Mouse (Mus musculus) limb, embryonic 12.5 days (tissue): ENCODE data around the gene Sgms2. TPM values are rescaled to one million over a fixed set of nuclear protein-coding genes. Genes with fewer than 3 reads are reported as not detected.

Experiments
- ATAC-seq: fragments of 200-750 bp; cut with Nextera tagmentation; 2 replicates; pipeline ENCODE4 v1.8.0; 2017; ENCODE audit warnings: low read depth, moderate TSS enrichment; ENCODE audit not compliant: insufficient number of reproducible peaks, insufficient read depth, low FRiP score, low TSS enrichment
- H3K27ac ChIP-seq: fragments of 300-500 bp; sonication (generic); 2 replicates; pipeline ENCODE4 v1.5.1; 2016; ENCODE audit warnings: mild to moderate bottlenecking, moderate library complexity
- H3K27me3 ChIP-seq: fragments of 300-500 bp; sonication (generic); 2 replicates; pipeline ENCODE4 v1.6.1; 2016; ENCODE audit warnings: mild to moderate bottlenecking, moderate library complexity
- H3K36me3 ChIP-seq: fragments of 300-500 bp; sonication (generic); 2 replicates; pipeline ENCODE4 v1.6.1; 2016; ENCODE audit warnings: mild to moderate bottlenecking, moderate library complexity
- H3K4me1 ChIP-seq: fragments of 300-500 bp; sonication (generic); replicated peaks from 2 replicates; pipeline ENCODE4 v1.6.1; 2016
- H3K4me2 ChIP-seq: fragments of 300-500 bp; sonication (generic); 2 replicates; pipeline ENCODE4 v1.6.1; 2016; ENCODE audit warnings: mild to moderate bottlenecking, moderate library complexity
- H3K4me3 ChIP-seq: fragments of 300-500 bp; sonication (generic); replicated peaks from 2 replicates; pipeline ENCODE4 v1.5.1; 2016; ENCODE audit warnings: mild to moderate bottlenecking
- H3K9ac ChIP-seq: fragments of 300-500 bp; sonication (generic); replicated peaks from 2 replicates; pipeline ENCODE4 v1.6.1; 2016; ENCODE audit warnings: mild to moderate bottlenecking, moderate library complexity
- H3K9me3 ChIP-seq: fragments of 300-500 bp; sonication (generic); 2 replicates; pipeline ENCODE4 v1.6.1; 2016; ENCODE audit warnings: mild to moderate bottlenecking, moderate library complexity
- WGBS: fragments of 180-500 bp; shearing (Covaris S2); methylation state at CpG from one replicate; pipeline ENCODE4 v1.1.7; 2016; 5-methylcytosine and 5-hydroxymethylcytosine counted together
- polyA plus RNA-seq: library from polyadenylated mRNA; unstranded; fragments of >200 nt; fragmentation: Nextera tagmentation; extraction: Ambion mirVana; gene quantifications from 2 replicates; pipeline ENCODE4 v1.2.1, GENCODE M21; 2016

Sgms2 gene
- polyA plus RNA-seq, 1 experiment from 2014 or later, result 4.3 TPM

DNA sequence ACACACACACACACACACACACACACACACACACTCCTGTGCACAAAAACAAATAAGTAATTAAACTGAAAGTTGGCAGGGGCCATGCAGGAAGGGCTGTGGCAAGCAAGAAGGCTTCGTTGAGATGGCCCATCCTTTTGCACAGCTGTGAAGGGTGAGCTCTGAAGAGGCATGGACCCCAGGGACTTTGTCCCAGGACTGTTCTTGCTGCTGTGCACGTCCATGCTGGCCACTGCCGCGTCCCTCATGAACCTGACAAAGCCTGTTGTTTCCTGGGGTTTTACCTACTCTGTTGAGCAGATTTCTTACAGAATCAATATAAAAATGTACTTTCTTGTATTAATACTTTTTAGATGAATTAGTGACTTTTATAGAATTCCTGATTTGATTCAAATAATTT lies 199.3 kb downstream of the Sgms2 start:
- Histone ChIP-seq H3K4me2 (no peak overlapping the region), H3K27me3 (no peaks in the 10 kb centered on the region), H3K36me3 (no peaks in the 10 kb centered on the region), H3K9me3 (no peaks in the 10 kb centered on the region), H3K4me1 (no peaks in the 10 kb centered on the region), H3K9ac (no peak overlapping the region), H3K4me3 (no peak overlapping the region), H3K27ac (no peak overlapping the region)
- no peak for ATAC-seq
- whole genome bisulfite sequencing, result 84% methylated on average over 4 of the region's 4 CpGs

DNA sequence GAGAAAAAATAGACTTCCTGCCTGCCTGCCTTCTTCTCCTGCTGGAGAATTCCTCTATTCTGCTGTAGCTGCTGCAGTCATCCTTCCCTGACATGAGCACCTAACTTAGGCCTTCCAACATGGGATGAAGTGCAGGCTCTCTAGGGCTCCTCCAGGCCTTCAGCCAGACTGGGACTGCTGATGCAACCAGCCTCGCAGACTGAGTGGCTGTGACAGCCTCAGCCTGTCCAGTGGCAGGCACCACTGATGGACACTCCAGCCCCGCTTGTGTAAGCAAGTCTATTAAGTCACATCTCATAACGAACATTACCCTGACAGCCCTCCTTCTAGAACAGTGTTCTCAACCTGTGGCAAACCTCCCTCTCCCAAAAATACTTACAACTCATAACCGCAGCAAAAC lies 217.1 kb downstream of the Sgms2 start:
- Histone ChIP-seq H3K9me3 (peaks cover 11% of the 10 kb centered on the region; the same call in 1 of the 2 replicates), H3K4me1 (peaks cover 31% of the 10 kb centered on the region), H3K9ac (no peak overlapping the region), H3K4me2 (no peak overlapping the region), H3K36me3 (no peaks in the 10 kb centered on the region), H3K4me3 (no peak overlapping the region), H3K27ac (no peak overlapping the region; the same call in 1 of the 2 replicates), H3K27me3 (no peaks in the 10 kb centered on the region)
- WGBS, result 73% methylated on average over 4 of the region's 4 CpGs
- no peak for ATAC-seq

DNA sequence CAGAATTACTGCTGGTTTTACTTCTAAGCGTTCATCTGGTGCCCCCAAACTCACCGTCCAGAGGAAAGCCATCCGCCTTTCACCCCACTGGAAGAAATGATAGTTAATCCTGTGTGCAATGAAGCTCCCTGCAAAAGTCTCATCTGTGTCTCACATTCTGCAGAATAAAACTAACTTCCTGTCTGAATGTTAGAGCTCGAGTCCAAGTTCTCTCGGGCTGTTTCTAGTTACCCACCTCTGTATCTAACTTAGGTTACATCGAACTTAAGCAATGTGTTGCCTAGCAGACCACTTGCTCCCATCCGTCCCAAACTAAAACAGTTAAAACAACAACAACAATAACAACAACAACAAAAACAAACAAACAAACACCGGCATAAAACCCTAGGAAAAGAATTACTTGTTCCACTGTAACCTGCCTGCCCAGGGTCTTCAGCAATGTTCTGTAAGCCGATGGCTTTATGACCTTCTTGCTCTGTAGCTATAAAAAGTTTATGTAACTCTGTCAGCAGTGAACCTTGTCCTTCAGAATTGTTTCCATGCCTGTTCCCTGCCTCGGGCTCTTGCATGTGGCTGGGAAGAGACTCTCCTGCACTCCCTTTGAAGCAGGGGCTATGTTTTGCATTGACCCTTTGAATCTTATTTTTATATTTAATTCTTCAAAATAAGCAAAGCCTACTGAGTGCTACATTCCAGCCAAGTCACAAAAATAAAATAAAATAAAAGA lies 218.7 kb downstream of the Sgms2 start:
- peak overlapping the region; percentile 76 for H3K27ac ChIP-seq
- H3K36me3 ChIP-seq, result peaks cover 3% of the 10 kb centered on the region; the same call in 1 of the 2 replicates
- no peaks in the 10 kb centered on the region for H3K27me3 ChIP-seq
- H3K4me1 ChIP-seq, result peaks cover 39% of the 10 kb centered on the region
- H3K9me3 ChIP-seq, result peaks cover 5% of the 10 kb centered on the region; the same call in 1 of the 2 replicates
- peak overlapping the region; percentile 64 for H3K4me2 ChIP-seq
- H3K9ac ChIP-seq, result no peak overlapping the region
- 20% methylated on average over 10 of the region's 10 CpGs for WGBS
- peak overlapping the region; percentile 82 for H3K4me3 ChIP-seq
- peak; percentile 6; the same call in 1 of the 2 replicates for ATAC-seq

DNA sequence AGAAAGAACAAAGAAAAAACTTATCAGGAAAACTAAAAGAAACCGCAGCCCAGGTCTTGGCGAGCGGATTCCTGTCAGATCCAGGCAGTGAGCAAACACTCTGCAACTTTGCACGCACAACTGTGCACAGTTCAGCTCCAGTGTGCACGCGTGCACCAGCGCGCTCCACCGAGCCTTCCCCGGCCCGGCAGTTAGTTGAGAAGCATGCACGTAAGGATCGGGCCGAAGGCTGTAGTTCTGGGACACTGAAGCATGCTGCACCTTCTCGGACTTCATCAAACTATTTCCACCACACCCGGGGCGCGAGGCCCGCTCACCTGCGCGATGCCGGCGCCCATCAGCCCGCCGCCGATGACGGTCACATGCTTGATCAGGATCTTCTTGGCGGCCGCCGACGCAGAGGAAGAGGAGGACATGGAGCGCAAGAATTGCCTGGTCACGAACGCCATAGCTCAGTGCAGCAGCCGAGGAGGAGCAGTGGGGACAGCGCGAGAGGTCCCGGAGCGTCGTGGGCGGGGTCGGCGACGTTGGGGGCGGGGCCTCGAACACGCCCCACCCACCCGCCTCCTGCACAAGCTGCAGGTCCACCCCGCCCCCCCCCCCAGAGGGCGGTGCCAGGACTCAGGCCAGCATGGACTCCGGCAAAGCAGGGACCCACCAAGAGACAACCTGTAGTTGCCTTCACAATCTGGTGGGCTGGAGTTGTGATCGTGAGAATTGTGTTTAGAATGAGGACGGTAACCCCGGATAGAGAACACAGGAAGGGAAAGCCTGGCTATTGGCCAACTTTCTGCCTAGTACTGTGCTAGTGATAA lies 219.4 kb downstream of the Sgms2 start, which contains the start of gene Hadh:
Hadh (minus strand) TSS at position 543 of the 815 bp plus-strand sequence.
- H3K36me3 ChIP-seq, result peaks cover 9% of the 10 kb centered on the region; the same call in 1 of the 2 replicates
- H3K4me3 ChIP-seq, result peak within 1 kb of the TSS; percentile 82
- H3K27ac ChIP-seq, result peak within 1 kb of the TSS; percentile 76
- H3K9ac ChIP-seq, result peak within 1 kb of the TSS; percentile 70
- peaks cover 39% of the 10 kb centered on the region for H3K4me1 ChIP-seq
- peak within 1 kb of the TSS; percentile 64 for H3K4me2 ChIP-seq
- H3K27me3 ChIP-seq, result no peaks in the 10 kb centered on the region
- peaks cover 5% of the 10 kb centered on the region; the same call in 1 of the 2 replicates for H3K9me3 ChIP-seq
- ATAC-seq, result peak; percentile 90
- WGBS, result under 1% methylated on average over 54 of the region's 54 CpGs

DNA sequence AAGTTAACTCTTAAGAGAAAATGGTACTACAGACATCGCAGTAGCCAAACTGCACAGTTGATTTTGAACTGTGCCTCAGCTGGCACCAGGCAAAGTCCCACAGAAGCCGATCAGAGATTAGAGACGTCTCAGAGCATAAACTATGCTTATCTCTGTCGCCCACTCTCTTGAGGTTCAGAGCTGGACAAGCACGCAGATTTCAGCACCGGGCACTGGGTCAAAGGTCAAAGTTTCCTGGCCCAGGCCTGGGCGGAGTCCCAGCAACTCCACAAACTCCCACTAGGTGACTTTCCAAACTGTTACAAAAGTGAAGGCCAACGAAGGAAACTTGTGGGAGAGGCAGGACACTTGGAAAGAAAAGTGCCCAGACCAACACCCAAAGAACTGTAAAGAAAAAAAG lies 220.1 kb downstream of the Sgms2 start:
- H3K9ac ChIP-seq, result peak overlapping the region; percentile 70; the same call in 1 of the 2 replicates
- H3K27ac ChIP-seq, result peak overlapping the region; percentile 76; the same call in 1 of the 2 replicates
- no peaks in the 10 kb centered on the region for H3K27me3 ChIP-seq
- H3K4me2 ChIP-seq, result peak overlapping the region; percentile 64
- peaks cover 39% of the 10 kb centered on the region for H3K4me1 ChIP-seq
- H3K36me3 ChIP-seq, result peaks cover 10% of the 10 kb centered on the region; the same call in 1 of the 2 replicates
- H3K4me3 ChIP-seq, result peak overlapping the region; percentile 82
- peak; percentile 38; the same call in 1 of the 2 replicates for ATAC-seq
- H3K9me3 ChIP-seq, result peaks cover 5% of the 10 kb centered on the region; the same call in 1 of the 2 replicates
- 10% methylated on average over 8 of the region's 8 CpGs for WGBS

DNA sequence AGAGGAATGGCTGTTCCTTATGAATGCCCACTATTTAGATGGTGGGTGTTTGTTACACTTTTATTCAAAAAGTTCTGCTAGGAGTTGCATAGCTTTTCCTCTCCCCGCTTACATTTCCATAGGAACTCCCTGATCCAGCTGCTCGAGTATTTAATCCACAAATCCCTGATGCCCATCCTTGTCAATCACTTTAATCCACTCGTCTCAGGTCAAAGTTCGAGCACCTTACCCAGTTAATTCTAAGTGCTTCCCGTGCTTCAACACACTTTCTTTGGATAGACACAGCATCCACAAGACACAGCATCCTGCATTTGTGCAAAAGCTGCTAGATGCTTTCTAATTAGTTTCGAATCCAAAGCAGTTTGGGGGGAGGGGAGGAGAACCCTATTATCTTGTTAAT lies 220.8 kb downstream of the Sgms2 start:
- ATAC-seq, result no peak
- 65% methylated on average over 6 of the region's 6 CpGs for WGBS
- Histone ChIP-seq H3K4me1 (peaks cover 39% of the 10 kb centered on the region), H3K4me2 (peak overlapping the region; percentile 64), H3K9ac (no peak overlapping the region), H3K36me3 (peaks cover 10% of the 10 kb centered on the region; the same call in 1 of the 2 replicates), H3K4me3 (peak overlapping the region; percentile 82; the same call in 1 of the 2 replicates), H3K27me3 (no peaks in the 10 kb centered on the region), H3K9me3 (no peaks in the 10 kb centered on the region), H3K27ac (no peak overlapping the region)

Other genes starting within 250 kb of the Sgms2 start
- 98.2 and 102 TPM in 2 replicates for gene Hadh, start 219.3 kb downstream of the Sgms2 start, polyA plus RNA-seq
- gene Cyp2u1, start 188.2 kb downstream of the Sgms2 start, polyA plus RNA-seq, result 2.0 and 2.4 TPM in 2 replicates
- 124 and 129 TPM in 2 replicates for gene Papss1, start 73.4 kb upstream of the Sgms2 start, polyA plus RNA-seq